Mouse (Mus musculus) right cerebral cortex, adult 18-20 months (tissue): ENCODE measurements around the gene Stx1a.
"Not testable (repeated sequence)": the region's sequence is repeated elsewhere in the genome, so short reads cannot be mapped to it uniquely, and the experiment has no call there.

Experiments used
- DNase-seq: peaks from one replicate; pipeline ENCODE4 v3.0.0; 2022; ENCODE audit warnings: mixed read lengths

Gene Stx1a

DNA sequence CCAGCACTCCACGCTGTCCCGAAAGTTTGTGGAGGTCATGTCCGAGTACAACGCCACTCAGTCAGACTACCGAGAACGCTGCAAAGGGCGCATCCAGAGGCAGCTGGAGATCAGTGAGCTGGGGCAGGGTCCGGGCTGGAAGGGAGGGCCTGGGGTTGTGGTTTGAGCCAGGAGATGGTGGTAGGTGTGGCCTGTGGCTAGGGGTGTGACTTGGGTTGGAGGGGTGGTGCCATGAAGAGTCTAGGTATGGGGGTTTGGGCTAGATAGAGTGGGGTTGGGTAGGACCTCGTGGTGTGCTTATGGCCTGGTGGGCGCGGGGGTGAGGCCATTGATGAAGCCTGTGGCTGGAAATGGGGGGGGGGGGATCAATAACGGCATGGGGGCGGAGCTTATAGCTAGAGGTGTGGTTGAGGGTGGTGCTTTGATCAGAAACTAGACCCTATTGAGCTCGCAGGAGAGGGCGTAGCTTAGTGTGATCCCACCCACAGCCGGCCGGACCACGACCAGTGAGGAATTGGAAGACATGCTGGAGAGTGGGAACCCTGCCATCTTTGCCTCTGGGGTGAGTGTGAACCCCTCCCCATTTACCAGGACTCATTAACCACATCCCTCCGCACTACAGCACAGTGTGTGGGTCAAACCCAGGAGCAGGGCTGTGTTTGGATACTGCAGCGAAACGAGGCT is 19.0 kb downstream of the Stx1a start:
- no peak for DNase-seq

DNA sequence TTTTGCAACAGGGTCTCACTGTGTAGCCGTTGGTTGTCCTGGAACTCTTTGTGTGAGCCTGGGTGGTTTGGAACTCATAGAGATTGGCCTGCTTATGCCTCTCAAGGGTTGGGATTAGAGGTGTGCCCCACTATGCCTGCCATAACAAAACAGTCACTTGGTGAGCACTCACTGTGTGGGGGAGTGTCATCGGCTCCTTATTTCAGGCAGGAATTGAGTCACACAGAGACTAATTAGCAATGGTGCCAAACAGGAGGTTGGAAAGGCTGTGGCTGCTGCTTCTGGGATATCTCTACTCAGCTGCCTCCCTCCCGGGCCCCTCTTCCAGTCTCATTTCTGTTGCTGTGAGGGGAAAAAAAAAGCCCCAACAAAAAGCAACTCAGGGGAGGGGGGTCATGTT is 21.3 kb downstream of the Stx1a start:
- DNase-seq: peak; percentile 61

- no peak for DNase-seq
Observed at GRCm38 (mm10) chr5:135048539-135048938, 25.3 kb downstream of the Stx1a start.

GRCm38 (mm10) chr5:135049268-135049667 is 26.0 kb downstream of the Stx1a start:
- not testable (repeated sequence) for DNase-seq

- DNase-seq: no peak
Observed at GRCm38 (mm10) chr5:135053356-135053755, 30.1 kb downstream of the Stx1a start.

DNA sequence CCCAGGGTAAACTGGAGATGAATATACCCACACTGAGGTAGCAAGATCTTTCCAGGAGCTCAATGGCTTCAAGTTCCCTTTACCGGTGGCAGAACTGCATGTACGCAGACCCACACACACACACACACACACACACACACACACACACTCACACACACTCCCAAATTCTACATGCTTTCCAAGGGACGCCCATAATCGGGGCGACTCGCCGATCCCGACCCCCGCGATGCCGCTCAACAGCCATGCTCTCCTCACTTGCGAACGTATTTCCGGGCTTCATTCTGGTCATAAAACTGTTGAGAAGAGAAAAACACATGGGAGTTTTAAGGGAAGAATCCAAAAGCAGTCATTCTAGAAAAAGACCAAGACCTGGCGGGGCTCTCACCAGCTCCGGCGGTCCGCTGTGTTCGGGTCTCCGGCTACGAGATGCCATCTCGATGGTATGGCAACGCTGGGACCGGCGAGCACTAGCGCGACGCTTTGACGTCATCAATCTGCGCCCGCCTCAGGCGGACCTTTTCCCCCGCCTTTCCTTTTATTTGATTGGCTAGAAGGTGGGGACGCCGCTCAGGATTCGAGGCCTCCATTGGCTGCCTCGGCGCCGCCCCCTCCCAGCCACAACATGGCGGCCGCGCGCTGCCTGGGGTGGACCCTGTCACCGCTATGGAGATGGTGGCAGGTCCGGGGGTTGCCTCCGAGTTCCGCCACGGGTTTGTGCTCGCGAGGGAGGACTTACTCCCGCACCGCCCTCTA is 40.5 kb downstream of the Stx1a start, which contains the start of gene Dnajc30:
Gene Dnajc30, plus strand, starts transcription at position 574 of the 753 bp plus-strand sequence.
- peak; percentile 98 for DNase-seq

DNA sequence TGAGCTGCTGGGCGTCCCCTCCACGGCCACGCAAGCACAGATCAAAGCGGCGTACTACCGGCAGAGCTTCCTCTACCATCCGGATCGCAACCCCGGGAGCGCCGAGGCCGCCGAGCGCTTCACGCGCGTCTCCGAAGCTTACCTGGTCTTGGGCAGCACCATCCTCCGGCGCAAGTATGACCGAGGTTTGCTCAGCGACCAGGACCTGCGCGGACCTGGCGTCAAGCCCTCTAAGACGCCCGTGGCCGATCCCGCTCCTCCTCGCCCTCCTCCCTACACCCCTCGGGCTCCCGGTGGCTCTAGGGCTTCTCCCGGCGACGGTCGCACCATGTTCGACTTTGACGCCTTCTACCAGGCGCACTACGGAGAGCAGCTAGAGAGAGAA is 41.1 kb downstream of the Stx1a start:
- DNase-seq: no peak

DNA sequence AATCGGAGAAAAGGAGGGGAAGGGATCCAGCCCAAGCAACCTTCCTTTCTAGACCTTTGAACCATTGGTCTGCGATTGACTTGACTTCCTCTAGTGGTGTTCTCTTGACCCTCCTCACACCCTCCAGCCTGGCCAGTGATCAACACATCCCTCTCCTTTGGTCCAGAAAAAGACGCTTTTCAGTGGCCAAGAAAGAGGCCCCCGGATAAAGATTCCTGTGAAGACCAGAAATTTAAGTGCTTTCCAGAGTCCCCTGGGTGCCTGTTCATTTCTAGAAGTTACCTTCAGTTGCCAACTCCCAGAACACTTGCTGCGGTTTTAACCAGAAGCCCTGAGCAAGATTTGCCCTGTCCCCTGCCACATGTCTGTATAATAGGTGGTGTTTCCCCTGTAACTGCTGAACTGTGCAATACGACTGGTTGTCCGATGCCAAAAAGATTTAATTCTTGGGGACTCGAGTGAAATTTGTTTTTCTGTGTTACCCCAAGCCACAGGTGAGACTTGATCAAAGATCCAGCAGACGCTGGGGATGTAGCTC is 41.7 kb downstream of the Stx1a start, which contains the start of gene Bud23:
Gene Bud23, minus strand, starts transcription at position 51 of the 538 bp plus-strand sequence.
- DNase-seq: not testable (repeated sequence)

DNA sequence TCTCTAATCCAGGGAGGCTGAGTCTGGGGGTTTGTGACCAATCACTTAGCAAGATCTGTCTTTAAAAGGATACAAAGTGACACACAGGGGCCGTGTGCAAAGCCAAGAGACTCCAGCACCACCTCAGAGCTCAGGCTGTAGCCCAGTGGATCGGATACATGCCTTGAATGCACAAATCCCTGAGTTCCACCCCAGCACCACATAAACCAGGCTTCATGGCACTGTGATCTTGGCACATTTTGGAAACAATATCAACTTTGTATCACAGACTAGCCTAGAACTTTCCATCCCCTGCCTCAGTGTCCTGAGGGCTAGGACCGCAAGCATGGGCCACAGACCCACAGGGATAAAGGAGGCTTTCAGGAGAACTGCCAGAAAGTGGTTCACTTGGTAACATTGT is 42.7 kb downstream of the Stx1a start:
- DNase-seq: no peak

DNA sequence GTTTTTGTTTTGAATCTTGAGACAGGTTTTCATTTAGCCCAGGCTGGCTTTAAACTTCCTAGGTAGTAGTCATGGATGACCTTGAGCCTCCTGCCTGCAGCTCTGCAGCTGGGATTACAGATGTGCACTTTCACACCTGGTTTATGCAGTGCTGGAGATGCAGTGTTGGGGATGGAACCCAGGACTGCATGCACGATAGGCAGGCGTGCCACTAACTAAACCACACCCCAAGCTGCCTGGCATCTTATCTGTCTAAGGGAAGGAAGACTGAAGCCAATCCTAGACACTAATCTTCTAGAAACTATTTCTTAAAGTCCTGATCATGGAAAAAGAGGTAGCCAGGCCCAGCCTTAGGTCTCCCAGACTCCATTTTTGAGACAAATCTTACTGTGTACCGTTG is 47.2 kb downstream of the Stx1a start:
- DNase-seq: no peak

GRCm38 (mm10) chr5:135072061-135072460 is 48.8 kb downstream of the Stx1a start:
- DNase-seq: no peak

- DNase-seq: no peak
Observed at GRCm38 (mm10) chr5:135072720-135073119, 49.4 kb downstream of the Stx1a start.

DNA sequence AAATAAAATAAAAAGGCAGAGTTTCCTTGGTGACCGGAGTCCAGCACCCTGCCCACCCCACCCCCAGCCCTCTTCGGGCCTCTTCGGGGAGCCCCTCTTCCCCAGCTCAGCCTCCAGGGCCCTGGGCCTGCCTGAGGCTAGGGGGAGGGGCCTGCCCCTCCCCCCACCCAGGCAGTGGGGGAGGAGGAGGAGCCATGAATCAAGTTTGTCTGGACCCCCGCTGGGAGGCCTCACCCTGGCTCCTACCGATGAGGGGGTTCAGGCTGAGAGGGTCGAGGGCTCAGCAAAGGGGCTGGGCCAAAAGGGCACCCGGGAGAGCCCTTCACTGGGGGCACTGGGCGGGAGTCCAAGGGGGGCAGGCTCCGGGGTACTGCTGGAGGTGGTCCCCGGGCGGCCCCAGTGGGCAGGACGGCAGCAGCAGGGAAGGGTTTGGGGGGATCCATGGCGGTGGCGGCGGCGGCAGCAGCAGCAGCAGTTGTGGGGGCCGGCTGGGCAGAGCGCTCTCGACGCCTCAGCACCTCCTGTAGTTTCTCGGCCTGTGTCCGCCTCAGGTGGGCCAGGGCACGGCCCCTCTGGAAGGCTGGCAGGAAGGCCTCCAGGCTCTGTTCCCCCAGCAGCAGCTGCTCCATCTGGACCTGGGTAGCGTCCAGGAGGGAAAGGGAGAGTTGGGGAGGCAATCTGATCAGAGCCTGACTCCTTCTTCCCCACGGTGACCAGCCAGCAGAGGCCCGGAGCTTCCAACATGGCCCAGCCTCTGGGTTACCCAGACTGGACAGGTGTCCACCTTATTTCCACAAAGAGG is 50.3 kb downstream of the Stx1a start:
- DNase-seq: no peak

DNA sequence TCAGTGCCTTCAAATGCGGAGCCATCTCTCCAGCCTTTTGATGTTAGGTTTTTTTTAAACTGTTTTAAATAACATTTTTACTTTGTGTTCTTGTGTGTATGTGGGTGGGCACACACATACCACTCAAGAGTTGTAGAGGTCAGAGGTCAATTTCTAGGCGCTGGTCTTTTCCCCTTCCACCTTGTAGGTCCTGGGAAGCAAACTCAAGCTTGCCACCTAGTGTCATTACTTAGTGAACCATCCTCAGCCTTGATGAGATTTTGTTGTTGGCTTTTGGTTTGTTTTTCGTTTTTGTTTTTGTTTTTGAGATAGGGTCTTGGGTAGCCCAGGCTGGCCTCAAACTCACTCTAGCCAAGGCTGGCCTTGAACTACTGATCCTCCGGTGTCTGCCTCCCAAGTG is 52.4 kb downstream of the Stx1a start:
- no peak for DNase-seq

DNA sequence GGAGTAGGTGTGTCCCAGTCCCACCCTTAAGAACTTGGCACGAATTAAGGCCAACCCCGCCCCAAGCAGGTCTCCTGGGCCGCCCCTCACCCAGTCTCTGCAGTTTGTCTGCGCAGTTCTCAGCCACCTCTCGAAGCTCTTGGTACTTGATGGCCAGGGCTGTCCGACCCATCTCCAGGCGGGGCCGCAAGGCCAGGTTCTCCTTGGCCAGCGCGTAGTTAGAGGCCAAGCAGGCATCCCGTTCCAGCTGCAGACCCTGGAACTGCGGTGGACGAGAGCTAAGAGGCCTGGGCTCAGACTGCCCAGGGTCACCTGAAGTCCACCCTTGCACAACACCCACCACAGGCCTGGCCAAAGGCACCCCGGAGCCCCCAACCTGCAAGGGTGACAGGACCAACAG is 53.1 kb downstream of the Stx1a start:
- DNase-seq: no peak

GRCm38 (mm10) chr5:135076931-135077505 is 53.7 kb downstream of the Stx1a start:
- DNase-seq: peak; percentile 39

GRCm38 (mm10) chr5:135077564-135078481 is 54.5 kb downstream of the Stx1a start, which contains the start of gene Vps37d:
Gene Vps37d, minus strand, starts transcription at chr5:135078266.
- peak; percentile 92 for DNase-seq

GRCm38 (mm10) chr5:135078482-135078810 is 55.2 kb downstream of the Stx1a start:
- DNase-seq: no peak

DNA sequence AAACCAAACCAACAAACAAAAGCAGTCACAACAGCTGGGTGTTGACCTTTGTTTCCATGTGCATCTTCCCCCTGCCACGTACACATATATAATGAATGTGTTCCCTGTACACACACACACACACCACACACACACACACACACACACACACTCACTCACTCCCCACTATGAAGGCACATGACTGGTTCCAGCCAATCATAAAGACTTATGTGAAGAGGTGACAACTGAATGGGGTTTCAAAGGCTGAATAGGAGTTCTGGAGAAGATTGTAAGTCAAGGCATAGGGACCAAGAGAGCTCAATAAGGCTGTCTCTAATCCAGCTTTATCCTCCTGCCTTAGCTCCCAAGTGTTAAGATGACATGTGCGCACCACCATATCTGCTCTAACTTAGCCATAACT is 56.3 kb downstream of the Stx1a start:
- DNase-seq: no peak

DNA sequence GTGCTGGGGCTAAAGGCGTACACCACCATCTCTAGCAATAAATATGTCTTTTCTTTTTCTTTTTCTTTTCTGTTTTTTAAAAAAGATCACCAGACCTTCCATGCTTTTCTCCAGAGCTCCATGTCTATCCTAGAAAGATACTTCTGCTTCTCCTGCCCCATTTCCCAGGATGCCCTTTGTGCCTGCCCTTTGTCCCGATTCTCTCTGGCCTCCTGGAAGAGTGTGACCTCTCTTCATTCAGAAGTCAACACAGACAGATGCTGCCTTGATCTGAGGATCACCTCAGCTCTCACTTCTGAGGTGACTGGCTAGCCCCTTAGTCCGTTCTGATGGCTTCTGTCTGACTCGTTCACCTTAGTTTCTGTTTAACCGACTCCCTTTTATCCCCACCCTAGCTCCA is 57.3 kb downstream of the Stx1a start:
- DNase-seq: no peak

DNA sequence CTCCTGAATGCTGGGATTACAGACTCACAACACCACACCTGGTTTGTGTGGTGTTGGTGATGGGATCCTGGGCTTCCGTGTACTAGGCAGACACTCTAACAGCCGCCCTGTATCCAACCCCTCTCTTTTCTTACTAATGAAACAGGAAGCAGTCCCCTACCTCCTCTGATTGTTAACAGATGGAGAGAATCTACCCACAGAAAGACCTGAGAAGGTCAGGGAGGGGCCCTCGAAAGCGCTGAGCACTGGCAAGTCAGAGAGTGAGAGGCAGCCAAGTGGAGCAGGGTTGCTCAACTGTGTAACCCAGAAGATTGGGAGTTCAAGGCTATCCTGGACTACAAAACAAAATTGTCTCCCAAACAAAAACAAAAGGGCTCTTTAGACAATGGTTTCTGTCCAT is 63.6 kb downstream of the Stx1a start:
- DNase-seq: no peak

DNA sequence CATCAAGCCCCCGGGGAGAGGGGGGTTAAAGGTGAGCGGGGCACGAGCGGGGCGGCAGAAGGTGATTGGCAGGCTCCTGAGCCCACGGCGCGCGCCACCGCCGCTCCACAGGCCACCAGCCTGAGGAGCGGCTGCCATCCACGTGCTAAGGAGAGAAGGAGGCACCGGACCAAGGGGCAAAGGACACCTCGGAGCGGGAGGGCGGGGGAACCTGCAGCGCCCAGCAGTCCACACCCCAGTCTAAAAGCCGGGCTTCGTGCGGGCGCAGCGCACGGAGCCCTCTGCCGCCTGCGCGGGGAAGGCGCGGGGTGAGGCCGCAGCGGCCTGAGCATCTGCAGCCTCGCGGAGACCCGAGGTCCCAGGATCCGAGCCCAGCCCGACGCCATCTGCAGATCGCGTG is 66.4 kb downstream of the Stx1a start, which contains the start of gene Mlxipl:
Gene Mlxipl, plus strand, starts transcription at position 238 of the 400 bp plus-strand sequence.
- no peak for DNase-seq
